Mouse (Mus musculus) testis, postnatal 10 days (tissue): ENCODE results near the gene Srr.

Source experiments
- DNase-seq: peaks from one replicate; pipeline ENCODE4 v3.0.0; 2021; ENCODE audit warnings: low spot score

The Srr gene

DNA sequence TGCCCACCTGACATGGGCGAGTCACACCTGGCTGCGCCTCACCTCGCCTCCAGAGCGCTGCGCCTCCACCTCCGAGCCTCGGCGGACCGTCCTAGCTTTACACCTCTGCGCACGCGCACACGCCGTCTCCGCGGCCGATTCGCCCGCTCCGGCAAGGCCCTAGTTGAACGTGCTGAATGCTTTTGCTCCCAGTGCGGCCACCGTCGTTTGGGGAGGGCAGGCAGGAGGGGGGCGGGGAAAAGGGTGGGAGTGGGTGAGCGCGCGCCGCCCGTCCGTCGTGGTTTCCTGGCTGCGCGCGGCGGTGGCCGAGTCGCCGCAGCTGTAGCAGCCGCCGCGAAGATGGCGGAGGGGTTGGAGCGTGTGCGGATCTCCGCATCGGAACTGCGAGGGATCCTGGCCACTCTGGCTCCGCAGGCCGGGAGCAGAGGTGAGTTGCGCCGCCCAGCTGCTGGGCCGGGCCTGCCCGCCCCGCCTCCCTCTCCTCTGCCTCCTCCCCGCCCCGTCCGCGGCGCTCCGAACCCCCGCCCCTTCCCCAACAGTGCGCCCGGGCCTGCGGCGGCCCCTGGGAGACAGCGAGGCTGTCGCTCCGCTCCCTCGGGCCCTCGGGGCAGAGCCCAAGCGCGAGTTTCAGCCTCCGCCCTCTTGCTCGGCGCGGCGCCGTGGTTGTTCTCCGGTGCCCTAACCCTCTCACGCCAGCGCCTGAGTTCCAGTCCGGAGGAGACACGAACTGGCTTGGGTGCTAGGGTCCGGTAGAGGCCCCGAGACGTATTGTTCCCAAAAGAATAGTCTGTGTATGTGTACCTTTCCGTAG is at the start of gene Srr, which contains the start of gene Smg6:
Srr (minus strand) TSS at position 372 of the 811 bp plus-strand sequence.
Smg6 (plus strand) TSS at position 247 of the 811 bp plus-strand sequence.
- peak; percentile 96 for DNase-seq

- no peak for DNase-seq
Observed at GRCm38 (mm10) chr11:74974615-74975014, 48.9 kb upstream of the Srr start.

- DNase-seq, result no peak
Observed at GRCm38 (mm10) chr11:74973290-74974157, 47.8 kb upstream of the Srr start.

GRCm38 (mm10) chr11:74965516-74965915 is 39.8 kb upstream of the Srr start:
- no peak for DNase-seq

- no peak for DNase-seq
Observed at GRCm38 (mm10) chr11:74962846-74963407, 37.2 kb upstream of the Srr start.

DNA sequence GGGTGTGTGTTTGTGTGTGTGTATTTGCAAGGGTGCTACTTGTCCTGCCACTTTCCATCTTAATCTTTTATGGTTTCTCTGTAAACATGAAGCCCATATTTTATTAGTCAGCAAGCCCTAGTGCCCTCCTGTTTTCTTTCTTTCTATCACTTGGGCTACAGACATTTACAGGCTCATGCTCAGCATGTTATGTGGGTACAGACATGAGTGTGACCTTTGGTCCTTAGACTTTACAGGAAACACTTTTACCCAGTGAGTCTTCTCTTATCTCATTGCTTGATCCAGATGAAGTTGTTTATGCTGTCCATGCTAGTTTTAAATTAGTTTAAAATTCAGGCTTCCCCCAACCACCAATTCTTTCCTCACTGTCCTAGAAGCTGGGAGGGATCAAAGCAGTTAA is 36.2 kb upstream of the Srr start:
- DNase-seq, result no peak

DNA sequence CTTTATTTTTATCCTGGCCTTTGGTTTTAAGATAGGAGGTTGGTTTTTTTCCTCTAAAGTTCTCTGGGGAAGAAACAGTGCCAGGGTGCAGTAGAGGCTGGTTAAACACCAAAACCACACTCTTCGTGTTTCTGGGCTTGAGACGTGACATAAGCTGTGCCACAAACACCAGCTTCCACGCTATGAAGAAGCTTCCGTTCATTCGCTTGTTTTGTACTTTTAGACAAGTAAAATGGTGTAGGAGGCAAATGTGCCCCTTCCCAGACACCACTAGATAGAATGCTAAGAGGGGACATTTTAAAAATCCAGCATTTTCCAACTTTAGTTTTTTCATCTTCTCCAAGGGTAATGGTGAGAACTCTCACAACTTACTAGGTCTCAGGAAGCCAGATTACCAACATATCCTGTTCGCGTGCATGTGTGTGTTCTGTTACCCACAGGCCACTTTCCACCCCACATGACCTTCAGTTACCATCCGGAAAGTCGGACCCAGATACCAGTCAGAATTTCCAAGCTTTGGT is 34.3 kb upstream of the Srr start:
- DNase-seq, result no peak

DNA sequence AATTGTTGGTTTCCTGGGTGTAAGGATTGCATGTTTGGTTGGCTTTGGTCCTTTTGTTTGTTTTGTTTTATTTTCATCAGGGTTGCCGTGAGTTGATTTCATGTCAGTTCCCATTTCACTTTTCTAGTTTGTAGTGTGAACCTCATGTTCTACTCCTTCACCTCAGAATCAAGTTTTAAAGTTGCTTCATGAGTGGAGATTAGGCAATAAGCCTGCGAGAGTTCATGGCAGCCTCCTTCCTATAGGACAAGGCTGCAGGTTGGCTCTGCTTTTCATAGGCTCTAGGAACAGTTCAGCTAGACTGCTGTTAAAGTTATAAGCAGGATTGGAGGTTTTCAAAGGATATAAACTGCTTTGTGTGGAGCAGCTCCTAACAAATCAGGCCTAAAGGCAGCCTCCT is 33.8 kb upstream of the Srr start:
- DNase-seq, result no peak

DNA sequence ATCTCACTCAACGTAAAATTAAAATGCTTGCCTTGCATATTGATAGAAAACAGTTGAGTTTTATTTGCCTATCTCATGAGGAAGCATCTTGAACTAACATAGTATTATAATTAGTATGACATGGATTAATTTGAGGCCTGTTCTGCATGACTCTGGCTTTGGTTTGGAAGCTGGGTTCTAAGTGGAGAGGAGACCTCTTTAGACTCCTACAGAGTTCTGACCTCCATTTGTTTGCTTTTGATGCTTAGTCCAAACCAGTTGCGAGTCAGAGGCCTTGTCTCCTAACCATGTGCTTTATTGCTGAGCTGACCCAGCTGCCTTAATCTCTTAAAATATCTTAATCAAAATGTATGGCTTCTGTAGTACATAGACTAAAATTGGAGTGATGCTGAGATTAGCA is 31.9 kb upstream of the Srr start:
- no peak for DNase-seq

GRCm38 (mm10) chr11:74956006-74956405 is 30.3 kb upstream of the Srr start:
- DNase-seq, result no peak

DNA sequence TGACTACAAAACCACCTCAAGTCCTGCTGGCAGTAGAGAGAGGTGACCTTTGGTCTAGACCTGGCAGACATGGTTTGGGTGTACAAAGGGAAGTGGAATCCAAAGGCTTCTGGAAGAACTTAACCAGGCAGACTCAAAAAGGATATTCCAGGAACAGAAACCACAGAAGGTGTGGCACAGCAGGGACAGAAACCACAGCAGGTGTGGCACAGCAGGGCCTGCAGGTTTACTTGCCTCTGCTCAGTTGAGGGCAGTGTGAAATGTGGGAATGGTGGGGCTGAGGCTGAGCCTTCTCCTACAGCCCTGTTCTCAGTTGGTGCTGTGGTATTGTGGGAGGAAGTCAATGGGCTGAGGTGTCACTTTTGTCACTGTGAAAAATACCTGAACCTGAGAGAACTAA is 29.2 kb upstream of the Srr start:
- no peak for DNase-seq

- DNase-seq, result no peak
Observed at GRCm38 (mm10) chr11:74946348-74946747, 20.6 kb upstream of the Srr start.

DNA sequence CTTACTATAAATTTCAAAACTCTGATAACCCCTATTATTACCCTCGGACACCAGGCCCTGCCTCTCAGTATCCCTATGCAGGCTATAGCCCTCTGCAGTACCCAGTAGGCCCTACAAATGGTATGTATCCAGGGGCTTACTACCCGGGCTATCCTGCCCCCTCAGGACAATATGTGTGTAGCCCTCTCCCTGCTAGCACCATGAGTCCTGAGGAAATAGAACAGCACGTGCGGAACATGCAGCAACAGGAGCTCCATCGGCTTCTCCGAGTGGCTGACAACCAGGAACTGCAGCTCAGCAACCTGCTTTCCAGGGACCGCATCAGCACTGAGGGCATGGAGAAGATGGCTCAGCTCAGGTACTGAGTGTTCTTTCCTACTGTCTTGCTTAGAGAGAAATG is 4.6 kb upstream of the Srr start:
- no peak for DNase-seq

DNA sequence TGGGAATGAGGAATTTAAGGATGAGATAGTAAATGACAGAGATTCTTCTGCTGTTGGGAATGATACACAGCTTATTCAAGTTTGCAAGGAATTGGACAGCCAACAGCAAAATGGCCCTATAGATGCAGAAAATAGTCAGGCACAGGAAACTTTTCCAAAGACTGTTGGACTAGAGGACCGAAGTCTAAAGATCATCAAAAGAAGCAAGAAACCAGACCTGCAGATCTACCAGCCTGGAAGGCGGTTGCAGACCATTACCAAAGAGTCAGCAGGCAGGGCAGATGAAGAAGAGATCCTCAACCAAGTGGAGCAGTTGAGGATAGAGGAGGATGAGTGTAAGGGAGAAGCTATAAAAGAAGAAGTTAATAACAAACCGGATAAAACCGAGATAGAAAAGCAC is 3.4 kb upstream of the Srr start:
- DNase-seq, result no peak

GRCm38 (mm10) chr11:74927236-74927725 is 1.5 kb upstream of the Srr start:
- DNase-seq, result no peak

DNA sequence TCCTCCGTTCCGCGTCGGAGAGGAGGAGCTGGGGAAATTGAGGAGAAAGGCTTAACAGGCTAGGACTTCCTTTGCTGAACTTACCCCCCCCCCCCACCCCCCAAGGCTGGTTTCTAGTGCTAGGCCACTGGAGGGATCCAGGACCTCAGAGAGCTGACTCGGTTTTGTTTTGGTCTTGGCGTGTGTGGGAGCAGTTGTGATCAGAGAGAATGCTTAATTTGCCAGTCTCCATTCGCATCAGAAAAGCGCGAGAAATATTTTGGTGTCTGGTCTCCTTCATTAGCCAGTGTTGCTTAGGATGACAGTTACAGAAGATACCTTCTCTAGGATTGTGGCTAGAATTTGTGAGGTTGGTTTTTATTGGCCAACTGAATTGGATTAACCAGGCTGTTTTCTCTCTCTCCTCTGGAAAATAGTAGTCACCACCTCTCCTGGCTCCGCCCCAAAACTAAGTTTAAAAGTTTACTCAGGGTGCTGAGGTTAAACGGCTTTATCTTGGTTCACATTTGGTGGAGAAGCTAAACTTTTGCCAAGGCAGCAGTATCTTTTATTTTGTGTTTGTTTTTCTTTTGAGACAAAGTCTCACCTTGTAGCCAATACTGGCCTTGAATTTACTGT is 749 bp upstream of the Srr start:
- DNase-seq, result peak; percentile 63

- peak; percentile 66 for DNase-seq
Observed at GRCm38 (mm10) chr11:74924149-74924548, 1.6 kb downstream of the Srr start.

GRCm38 (mm10) chr11:74919249-74919648 is 6.5 kb downstream of the Srr start:
- DNase-seq, result no peak

DNA sequence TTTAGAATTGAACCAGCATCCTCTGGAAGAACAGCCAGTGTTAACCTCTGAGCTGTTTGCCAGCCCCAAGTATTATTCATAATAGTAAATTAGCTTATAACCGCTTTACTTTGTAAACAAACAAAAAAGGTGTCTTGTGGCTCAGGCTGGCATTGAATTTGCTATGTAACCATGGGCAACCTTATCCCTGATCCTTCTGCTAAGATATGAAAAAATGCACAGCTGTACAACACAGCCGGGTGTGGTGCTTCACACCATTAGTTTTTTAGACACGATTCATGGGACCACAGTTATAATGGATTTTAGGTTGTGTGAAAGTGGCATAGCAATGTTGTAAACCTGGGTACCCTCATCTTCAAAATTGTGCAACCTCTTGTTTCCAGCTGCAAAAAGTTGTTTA is 13.3 kb downstream of the Srr start:
- no peak for DNase-seq

GRCm38 (mm10) chr11:74909978-74910377 is 15.8 kb downstream of the Srr start:
- no peak for DNase-seq

DNA sequence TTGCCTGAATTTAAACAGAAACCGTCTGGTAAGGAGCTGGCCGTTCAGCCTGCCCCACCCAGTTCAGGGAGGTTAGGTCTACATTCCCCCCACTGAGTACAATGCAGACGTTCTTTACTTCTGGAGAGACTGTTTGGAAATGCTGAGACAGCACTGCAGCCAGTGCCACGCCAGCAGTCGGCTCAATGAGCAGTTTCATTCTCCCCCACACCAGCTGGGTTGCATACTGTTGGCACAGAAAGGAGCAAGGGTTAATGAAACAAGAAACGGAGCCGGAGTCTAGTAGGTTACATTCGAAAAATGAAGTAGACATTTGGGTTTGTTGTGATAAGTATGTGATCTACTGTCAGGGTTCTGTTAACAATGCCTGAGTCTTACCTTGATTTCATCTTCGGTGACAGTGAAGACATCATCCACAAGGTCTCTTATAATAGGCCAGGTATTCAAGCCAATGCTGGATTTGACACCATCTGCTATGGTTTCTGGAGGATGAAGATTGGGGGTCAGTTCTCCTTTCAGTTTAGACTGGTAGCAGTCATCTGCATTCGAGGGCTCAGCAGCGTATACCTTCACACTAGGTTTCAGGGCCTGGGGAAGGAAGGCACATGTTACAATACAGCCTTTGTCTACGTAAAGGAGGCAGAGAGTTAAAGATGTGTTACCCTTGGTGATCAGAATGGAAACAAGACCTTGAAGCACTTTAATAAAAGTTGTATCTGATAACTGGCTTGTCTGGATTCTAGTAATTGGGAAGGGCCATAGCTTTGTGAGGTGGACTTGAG is 16.9 kb downstream of the Srr start:
- DNase-seq, result no peak
